Mouse (Mus musculus): ENCODE measurements around the gene Psip1.

Gene Psip1

DNA sequence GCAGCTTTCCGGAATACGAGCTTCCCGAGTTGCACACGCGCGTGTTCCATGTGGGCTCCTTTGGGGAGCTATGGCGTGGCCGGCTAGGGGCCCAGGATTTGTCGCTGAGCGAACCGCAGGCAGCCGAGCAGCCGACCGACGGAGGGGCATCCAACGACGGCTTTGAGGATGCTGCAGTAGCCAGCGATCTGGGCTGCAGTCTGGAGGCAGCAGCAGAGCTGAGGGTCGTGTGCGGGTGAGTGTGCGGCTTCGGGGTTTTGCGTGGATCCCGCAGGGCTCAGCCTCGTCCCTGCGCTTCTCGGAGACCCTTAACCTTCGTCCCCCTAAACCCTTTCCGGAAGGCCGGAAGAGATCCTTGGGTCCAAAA, 68.5 kb downstream of the Psip1 start:
- in situ Hi-C loops (cut with MboI), result no loop called here

DNA sequence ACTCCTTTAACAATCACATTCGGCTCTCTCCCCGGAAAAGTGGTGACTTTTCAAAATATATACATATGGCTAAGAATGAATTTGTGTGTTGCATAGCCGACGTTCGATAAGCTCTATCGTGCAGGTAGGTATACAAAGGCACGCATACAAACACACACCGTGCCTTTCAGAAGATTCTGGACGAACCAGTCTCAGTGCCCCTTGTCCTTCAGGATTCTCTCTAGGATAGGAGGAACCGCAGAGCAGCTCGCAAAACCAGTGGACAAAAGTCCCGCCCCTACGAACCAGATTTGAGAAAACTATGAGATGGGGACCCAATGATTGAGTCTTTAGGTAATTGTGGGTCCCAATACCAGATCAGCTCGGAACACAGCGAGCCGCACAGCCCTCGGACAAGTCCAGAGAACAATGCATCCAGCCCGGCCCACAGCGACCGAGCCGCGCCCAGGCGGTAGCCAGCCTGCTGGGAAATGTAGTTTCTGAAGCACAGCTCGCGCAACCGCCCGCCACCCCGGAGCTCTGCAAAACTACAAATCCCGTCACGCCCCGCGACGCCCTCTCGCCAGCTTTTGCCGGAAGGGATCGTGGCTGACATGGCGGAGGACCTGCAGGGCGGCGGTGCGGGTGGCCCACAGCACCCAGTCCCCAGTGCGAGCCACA, 69.0 kb downstream of the Psip1 start, which contains the start of gene Snapc3:
Gene Snapc3 (plus strand): TSS at position 565 of the 660 bp plus-strand sequence.
- in situ Hi-C loops (cut with MboI), result no loop called here

DNA sequence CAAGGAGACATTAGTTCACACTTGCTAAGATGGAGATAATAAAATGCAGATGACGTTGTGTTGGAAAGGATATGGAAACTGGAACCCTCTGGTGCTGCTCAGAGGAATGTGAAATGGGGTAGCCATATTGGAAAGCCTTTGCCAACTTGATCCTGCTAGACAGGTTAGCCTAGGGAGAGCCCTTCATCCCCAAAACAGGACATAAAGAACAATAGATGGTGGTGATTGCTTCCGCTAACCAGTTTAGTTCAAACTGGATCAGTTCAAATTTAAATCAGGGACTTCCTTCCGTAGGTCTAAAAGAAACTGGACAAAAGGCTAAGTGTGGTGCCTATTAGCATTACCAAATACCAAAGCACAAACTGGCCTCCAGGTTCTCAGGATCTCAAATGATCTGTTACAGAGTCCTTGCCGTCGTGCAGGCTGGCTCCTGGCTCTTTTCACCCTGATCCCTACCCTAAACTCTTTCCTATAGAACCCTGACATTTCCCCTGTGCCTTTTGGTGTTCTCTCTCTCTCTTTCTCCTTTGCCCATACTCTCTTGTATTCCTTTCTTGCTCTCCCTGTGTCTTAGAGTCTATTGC, 71.9 kb downstream of the Psip1 start:
- in situ Hi-C loops (cut with MboI), result no loop called here

GRCm38 (mm10) chr4:83412060-83412459, 74.2 kb downstream of the Psip1 start:
- in situ Hi-C loops (cut with MboI), result no loop called here

GRCm38 (mm10) chr4:83409867-83410505, 76.3 kb downstream of the Psip1 start:
- in situ Hi-C loops (cut with MboI), result no loop called here

- in situ Hi-C loops (cut with MboI), result no loop called here
Measured at GRCm38 (mm10) chr4:83407688-83408087, 78.6 kb downstream of the Psip1 start.

All from mature B cell (primary cell).